Mouse (Mus musculus): ENCODE data around the gene Foxl1.
"Not testable (repeated sequence)": the region's sequence is repeated elsewhere in the genome, so short reads cannot be mapped to it uniquely, and the experiment has no call there.

The Foxl1 gene

GRCm38 (mm10) chr8:121124547-121125239 lies 3.0 kb upstream of the Foxl1 start:
- no peak for DNase-seq (ENCODE audit: low read depth, low spot score)

- DNase-seq (ENCODE audit: low read depth, low spot score): peak; percentile 28
Measured at GRCm38 (mm10) chr8:121125311-121125876, 2.3 kb upstream of the Foxl1 start.

- DNase-seq (ENCODE audit: low read depth, low spot score): no peak
Measured at GRCm38 (mm10) chr8:121126191-121126590, 1.5 kb upstream of the Foxl1 start.

- no peak for DNase-seq (ENCODE audit: low read depth, low spot score)
Measured at GRCm38 (mm10) chr8:121126694-121127093, 1.0 kb upstream of the Foxl1 start.

GRCm38 (mm10) chr8:121127291-121127701 lies 444 bp upstream of the Foxl1 start:
- DNase-seq (ENCODE audit: low read depth, low spot score): no peak

GRCm38 (mm10) chr8:121128531-121129264 lies 958 bp downstream of the Foxl1 start:
- no peak for DNase-seq (ENCODE audit: low read depth, low spot score)

- DNase-seq (ENCODE audit: low read depth, low spot score): no peak
Measured at GRCm38 (mm10) chr8:121129265-121129940, 1.7 kb downstream of the Foxl1 start.

- peak; percentile 42 for DNase-seq (ENCODE audit: low read depth, low spot score)
Measured at GRCm38 (mm10) chr8:121130522-121130921, 2.8 kb downstream of the Foxl1 start.

GRCm38 (mm10) chr8:121132961-121133513 lies 5.3 kb downstream of the Foxl1 start:
- DNase-seq (ENCODE audit: low read depth, low spot score): no peak

GRCm38 (mm10) chr8:121134102-121134501 lies 6.4 kb downstream of the Foxl1 start:
- no peak for DNase-seq (ENCODE audit: low read depth, low spot score)

- no peak for DNase-seq (ENCODE audit: low read depth, low spot score)
Measured at GRCm38 (mm10) chr8:121134512-121134911, 6.8 kb downstream of the Foxl1 start.

- no peak for DNase-seq (ENCODE audit: low read depth, low spot score)
Measured at GRCm38 (mm10) chr8:121136856-121137255, 9.1 kb downstream of the Foxl1 start.

- DNase-seq (ENCODE audit: low read depth, low spot score): not testable (repeated sequence)
Measured at GRCm38 (mm10) chr8:121145457-121146134, 17.9 kb downstream of the Foxl1 start.

GRCm38 (mm10) chr8:121148573-121149083 lies 20.9 kb downstream of the Foxl1 start:
- no peak for DNase-seq (ENCODE audit: low read depth, low spot score)

- no peak for DNase-seq (ENCODE audit: low read depth, low spot score)
Measured at GRCm38 (mm10) chr8:121152394-121152793, 24.7 kb downstream of the Foxl1 start.

- no peak for DNase-seq (ENCODE audit: low read depth, low spot score)
Measured at GRCm38 (mm10) chr8:121156990-121157491, 29.3 kb downstream of the Foxl1 start.

- no peak for DNase-seq (ENCODE audit: low read depth, low spot score)
Measured at GRCm38 (mm10) chr8:121158812-121159211, 31.1 kb downstream of the Foxl1 start.

- no peak for DNase-seq (ENCODE audit: low read depth, low spot score)
Measured at GRCm38 (mm10) chr8:121161437-121161836, 33.7 kb downstream of the Foxl1 start.

- DNase-seq (ENCODE audit: low read depth, low spot score): no peak
Measured at GRCm38 (mm10) chr8:121162413-121162812, 34.7 kb downstream of the Foxl1 start.

GRCm38 (mm10) chr8:121162906-121163695 lies 35.4 kb downstream of the Foxl1 start:
- no peak for DNase-seq (ENCODE audit: low read depth, low spot score)

Measured in CD4-positive, CD25-positive, alpha-beta regulatory T cell, adult 2 months (primary cell).